ENCODE assay signal across 9 mouse cellular contexts in genomic region chr2:3910086-3910891, GRCm38 (mm10).
DNase-seq lines count a peak whose midpoint lies in the region; ATAC-seq and TF ChIP-seq lines count a peak whose summit lies in the region.
"Had no signal": no experiment of that assay in that cellular context is flagged by ENCODE, and none has a peak within 500 bp of the region (broad histone marks: within the 10 kb centered on the region; RNA-seq: fewer than 3 reads in every experiment).

No protein-coding gene starts in this region.

- no peak overlapping the region for H3K4me3 ChIP-seq in left cerebral cortex, adult 2 months

- no peak for TF ChIP-seq POLR2A in brain, embryonic 14.5 days (IDR thresholded peaks at IDR 0.05; ENCODE audit: borderline replicate concordance, extremely low read depth, insufficient read depth, insufficient read length, poor library complexity, severe bottlenecking)

- no peak overlapping the region for H3K27ac ChIP-seq in left cerebral cortex, adult 2 months

- ATAC-seq in hematopoietic stem cell, adult 5-6 weeks (replicated peaks in 1 of 2; ENCODE audit: insufficient read depth in 1 of 2, low FRiP score in 2 of 2, low TSS enrichment in 1 of 2, low read depth in 1 of 2, poor library complexity in 2 of 2, severe bottlenecking in 2 of 2): peak; percentile 96 to 97
- no peak for ATAC-seq in activated CD4-positive, CD25-positive, alpha-beta regulatory T cell, adult 4 months

- no peak for TF ChIP-seq CTCF in brain, embryonic 14.5 days (IDR thresholded peaks at IDR 0.05; ENCODE audit: borderline replicate concordance, extremely low read depth, insufficient read depth, insufficient read length)
- no peak for TF ChIP-seq CTCF in left cerebral cortex, adult 2 months (IDR thresholded peaks at IDR 0.05)

- intact Hi-C loops in left cerebral cortex, adult 2 months (cut with DNase I): no loop called here

- peak; percentile 30 for DNase-seq in CD4-positive helper T cell, adult 2 months (ENCODE audit: low read depth, low spot score)
- peak; percentile 79 for DNase-seq in brain, embryonic 14.5 days (ENCODE audit: low read depth)
- peak; percentile 58 for DNase-seq in naive thymus-derived CD4-positive, alpha-beta T cell, adult 2 months (ENCODE audit: low read depth)
- DNase-seq in frontal cortex, postnatal 10 days (ENCODE audit: low spot score in 2 of 2): no peak
- no peak for DNase-seq in layer of hippocampus, adult 9-11 months
- DNase-seq in left cerebral cortex, adult 2 months (ENCODE audit: extremely low spot score in 1 of 2, low spot score in 2 of 2): no peak
- DNase-seq: heart, postnatal 4 days had no signal

Comparison
In these comparisons a context has a peak if more than half of its experiments do, and no peak if none do; other contexts are left out.
1. DNase-seq: peak in CD4-positive helper T cell, adult 2 months (single experiment), brain, embryonic 14.5 days (single experiment) and naive thymus-derived CD4-positive, alpha-beta T cell, adult 2 months (single experiment); none in frontal cortex, postnatal 10 days (0 of 2), layer of hippocampus, adult 9-11 months (single experiment) and left cerebral cortex, adult 2 months (0 of 2).